Mouse (Mus musculus): ENCODE data around the gene Prox2. TPM values are rescaled to one million over a fixed set of nuclear protein-coding genes. Genes with fewer than 3 reads are reported as not detected.
A peak's percentile ranks its signal among the peaks of the same experiment; 100 is the strongest.

Prox2 gene
- polyA plus RNA-seq, 1 experiment: 1.9 TPM

- H3K4me2 ChIP-seq (ENCODE audit: low read depth): no peak overlapping the region
- peaks cover 50% of the 10 kb centered on the region for H3K36me3 ChIP-seq (ENCODE audit: control insufficient read depth, insufficient read depth)
- TF ChIP-seq REST (IDR thresholded peaks at IDR 0.05; ENCODE audit: insufficient read depth, insufficient read length): no peak
- TF ChIP-seq POLR2A (IDR thresholded peaks at IDR 0.05; ENCODE audit: insufficient read length, low read depth): no peak
- TF ChIP-seq POLR2AphosphoS2 (IDR thresholded peaks at IDR 0.05; ENCODE audit: insufficient read length, low read depth): no peak
- TF ChIP-seq CEBPB (IDR thresholded peaks at IDR 0.05; ENCODE audit: insufficient read depth, poor library complexity, severe bottlenecking): no peak
- no peak for TF ChIP-seq E2F4 (IDR thresholded peaks at IDR 0.05; ENCODE audit: insufficient read depth)
- no peak for TF ChIP-seq TCF12 (IDR thresholded peaks at IDR 0.05; ENCODE audit: insufficient read depth, poor library complexity, severe bottlenecking)
- TF ChIP-seq MYOG (IDR thresholded peaks at IDR 0.05; ENCODE audit: control insufficient read depth in 1 of 3, insufficient read depth in 1 of 3, insufficient read length in 2 of 3, low read depth in 2 of 3): no peak
- no peaks in the 10 kb centered on the region for H3K27me3 ChIP-seq (ENCODE audit: control insufficient read depth, insufficient read depth, insufficient read length)
- H3K4me3 ChIP-seq: no peak overlapping the region
- H3ac ChIP-seq (ENCODE audit: control insufficient read depth, insufficient read length): no peak overlapping the region
- peaks cover 16% of the 10 kb centered on the region for H3K79me2 ChIP-seq (ENCODE audit: control insufficient read depth, insufficient read depth)
Observed at GRCm38 (mm10) chr12:85131361-85131760, 20.8 kb upstream of the Prox2 start.

- Histone ChIP-seq H3K79me2 (ENCODE audit: control insufficient read depth, insufficient read depth) (peaks cover 21% of the 10 kb centered on the region), H3K4me3 (no peak overlapping the region), H3K27me3 (ENCODE audit: control insufficient read depth, insufficient read depth, insufficient read length) (no peaks in the 10 kb centered on the region), H3ac (ENCODE audit: control insufficient read depth, insufficient read length) (no peak overlapping the region), H3K36me3 (ENCODE audit: control insufficient read depth, insufficient read depth) (peaks cover 63% of the 10 kb centered on the region), H3K4me2 (ENCODE audit: low read depth) (no peak overlapping the region)
- TF ChIP-seq REST (IDR thresholded peaks at IDR 0.05; ENCODE audit: insufficient read depth, insufficient read length) (no peak), MYOD1 (IDR thresholded peaks at IDR 0.05; ENCODE audit: control insufficient read depth in 1 of 3, insufficient read length in 2 of 3, low read depth in 2 of 3) (no peak)
Observed at GRCm38 (mm10) chr12:85129426-85129978, 18.9 kb upstream of the Prox2 start.

- Histone ChIP-seq H3ac (ENCODE audit: control insufficient read depth, insufficient read length) (no peak overlapping the region), H3K4me2 (ENCODE audit: low read depth) (peak overlapping the region; percentile 59), H3K79me2 (ENCODE audit: control insufficient read depth, insufficient read depth) (peaks cover 26% of the 10 kb centered on the region), H3K4me3 (no peak overlapping the region), H3K36me3 (ENCODE audit: control insufficient read depth, insufficient read depth) (peaks cover 64% of the 10 kb centered on the region), H3K27me3 (ENCODE audit: control insufficient read depth, insufficient read depth, insufficient read length) (no peaks in the 10 kb centered on the region)
- TF ChIP-seq TCF3 (IDR thresholded peaks at IDR 0.05; ENCODE audit: insufficient read length, low read depth) (no peak), USF1 (IDR thresholded peaks at IDR 0.05; ENCODE audit: low read depth) (no peak), SRF (IDR thresholded peaks at IDR 0.05; ENCODE audit: control insufficient read depth, insufficient read length, low read depth) (no peak), E2F4 (IDR thresholded peaks at IDR 0.05; ENCODE audit: insufficient read depth) (no peak), MYOD1 (IDR thresholded peaks at IDR 0.05; ENCODE audit: control insufficient read depth in 1 of 3, insufficient read length in 2 of 3, low read depth in 2 of 3) (no peak), MYOG (IDR thresholded peaks at IDR 0.05; ENCODE audit: control insufficient read depth in 1 of 3, insufficient read depth in 1 of 3, insufficient read length in 2 of 3, low read depth in 2 of 3) (no peak), POLR2AphosphoS2 (IDR thresholded peaks at IDR 0.05; ENCODE audit: insufficient read length, low read depth) (no peak), TCF12 (IDR thresholded peaks at IDR 0.05; ENCODE audit: insufficient read depth, poor library complexity, severe bottlenecking) (peak; percentile 2)
Observed at GRCm38 (mm10) chr12:85126986-85127603, 16.5 kb upstream of the Prox2 start.

- Histone ChIP-seq H3K4me3 (no peak overlapping the region), H3K27me3 (ENCODE audit: control insufficient read depth, insufficient read depth, insufficient read length) (no peaks in the 10 kb centered on the region), H3ac (ENCODE audit: control insufficient read depth, insufficient read length) (no peak overlapping the region), H3K79me2 (ENCODE audit: control insufficient read depth, insufficient read depth) (peaks cover 26% of the 10 kb centered on the region), H3K4me2 (ENCODE audit: low read depth) (no peak overlapping the region), H3K36me3 (ENCODE audit: control insufficient read depth, insufficient read depth) (peaks cover 63% of the 10 kb centered on the region)
- TF ChIP-seq MYOG (IDR thresholded peaks at IDR 0.05; ENCODE audit: control insufficient read depth in 1 of 3, insufficient read depth in 1 of 3, insufficient read length in 2 of 3, low read depth in 2 of 3) (no peak), CEBPB (IDR thresholded peaks at IDR 0.05; ENCODE audit: insufficient read depth, poor library complexity, severe bottlenecking) (no peak), REST (IDR thresholded peaks at IDR 0.05; ENCODE audit: insufficient read depth, insufficient read length) (no peak), E2F4 (IDR thresholded peaks at IDR 0.05; ENCODE audit: insufficient read depth) (no peak), POLR2AphosphoS2 (IDR thresholded peaks at IDR 0.05; ENCODE audit: insufficient read length, low read depth) (no peak), USF1 (IDR thresholded peaks at IDR 0.05; ENCODE audit: low read depth) (no peak), MYOD1 (IDR thresholded peaks at IDR 0.05; ENCODE audit: control insufficient read depth in 1 of 3, insufficient read length in 2 of 3, low read depth in 2 of 3) (no peak), MAX (IDR thresholded peaks at IDR 0.05; ENCODE audit: low read depth) (no peak), TCF12 (IDR thresholded peaks at IDR 0.05; ENCODE audit: insufficient read depth, poor library complexity, severe bottlenecking) (no peak), TCF3 (IDR thresholded peaks at IDR 0.05; ENCODE audit: insufficient read length, low read depth) (no peak), SRF (IDR thresholded peaks at IDR 0.05; ENCODE audit: control insufficient read depth, insufficient read length, low read depth) (no peak), POLR2A (IDR thresholded peaks at IDR 0.05; ENCODE audit: insufficient read length, low read depth) (no peak)
Observed at GRCm38 (mm10) chr12:85124751-85125150, 14.2 kb upstream of the Prox2 start.

GRCm38 (mm10) chr12:85123645-85124044 lies 13.1 kb upstream of the Prox2 start:
- H3K79me2 ChIP-seq (ENCODE audit: control insufficient read depth, insufficient read depth): peaks cover 26% of the 10 kb centered on the region
- H3K4me3 ChIP-seq: no peak overlapping the region
- peaks cover 62% of the 10 kb centered on the region for H3K36me3 ChIP-seq (ENCODE audit: control insufficient read depth, insufficient read depth)
- no peaks in the 10 kb centered on the region for H3K27me3 ChIP-seq (ENCODE audit: control insufficient read depth, insufficient read depth, insufficient read length)
- no peak overlapping the region for H3ac ChIP-seq (ENCODE audit: control insufficient read depth, insufficient read length)
- no peak for TF ChIP-seq MAX (IDR thresholded peaks at IDR 0.05; ENCODE audit: low read depth)
- no peak for TF ChIP-seq MYOG (IDR thresholded peaks at IDR 0.05; ENCODE audit: control insufficient read depth in 1 of 3, insufficient read depth in 1 of 3, insufficient read length in 2 of 3, low read depth in 2 of 3)
- no peak for TF ChIP-seq POLR2AphosphoS2 (IDR thresholded peaks at IDR 0.05; ENCODE audit: insufficient read length, low read depth)
- TF ChIP-seq TCF3 (IDR thresholded peaks at IDR 0.05; ENCODE audit: insufficient read length, low read depth): no peak
- no peak for TF ChIP-seq TCF12 (IDR thresholded peaks at IDR 0.05; ENCODE audit: insufficient read depth, poor library complexity, severe bottlenecking)
- TF ChIP-seq REST (IDR thresholded peaks at IDR 0.05; ENCODE audit: insufficient read depth, insufficient read length): no peak
- TF ChIP-seq CEBPB (IDR thresholded peaks at IDR 0.05; ENCODE audit: insufficient read depth, poor library complexity, severe bottlenecking): no peak
- no peak for TF ChIP-seq USF1 (IDR thresholded peaks at IDR 0.05; ENCODE audit: low read depth)
- TF ChIP-seq MYOD1 (IDR thresholded peaks at IDR 0.05; ENCODE audit: control insufficient read depth in 1 of 3, insufficient read length in 2 of 3, low read depth in 2 of 3): no peak
- TF ChIP-seq POLR2A (IDR thresholded peaks at IDR 0.05; ENCODE audit: insufficient read length, low read depth): no peak
- TF ChIP-seq SRF (IDR thresholded peaks at IDR 0.05; ENCODE audit: control insufficient read depth, insufficient read length, low read depth): no peak
- TF ChIP-seq E2F4 (IDR thresholded peaks at IDR 0.05; ENCODE audit: insufficient read depth): no peak
- H3K4me2 ChIP-seq (ENCODE audit: low read depth): no peak overlapping the region

Data from myocyte (in vitro differentiated cells).